Mouse (Mus musculus): ENCODE results near the gene Laptm4a. TPM values are rescaled to one million over a fixed set of nuclear protein-coding genes. Genes with fewer than 3 reads are reported as not detected.

Laptm4a gene
- total RNA-seq, 2 experiments from 2014 or later: 186 to 191 TPM

- no peak for DNase-seq
These were observed 25.7 kb downstream of the Laptm4a start for GRCm38 (mm10) chr12:8947163-8947562.

GRCm38 (mm10) chr12:8947714-8948464, 26.4 kb downstream of the Laptm4a start, which contains the start of gene Matn3:
Gene Matn3 (plus strand): TSS chr12:8947929.
- intact Hi-C loops (cut with DNase I): no loop called here
- peak; percentile 50 for DNase-seq

More at GRCm38 (mm10) chr12:8947163-8947562, 25.7 kb downstream of the Laptm4a start:
- intact Hi-C loops (cut with DNase I): no loop called here

- no peak for DNase-seq
- intact Hi-C loops (cut with DNase I): no loop called here
These were observed 31.7 kb downstream of the Laptm4a start for GRCm38 (mm10) chr12:8953136-8953535.

- intact Hi-C loops (cut with DNase I): no loop called here
- no peak for DNase-seq
These were observed 32.7 kb downstream of the Laptm4a start for GRCm38 (mm10) chr12:8954161-8954561.

GRCm38 (mm10) chr12:8961607-8962316, 40.3 kb downstream of the Laptm4a start:
- DNase-seq: no peak
- intact Hi-C loops (cut with DNase I): no loop called here

- intact Hi-C loops (cut with DNase I): no loop called here
- no peak for DNase-seq
These were observed 48.4 kb downstream of the Laptm4a start for GRCm38 (mm10) chr12:8969828-8970227.

GRCm38 (mm10) chr12:8973820-8974465, 52.5 kb downstream of the Laptm4a start, which contains the start of gene Wdr35:
Gene Wdr35 (plus strand): TSS chr12:8973892.
- intact Hi-C loops (cut with DNase I): no loop called here
- peak; percentile 94 for DNase-seq

- DNase-seq: no peak
- intact Hi-C loops (cut with DNase I): no loop called here
These were observed 53.6 kb downstream of the Laptm4a start for GRCm38 (mm10) chr12:8975076-8975475.

Other genes starting within 250 kb of the Laptm4a start
- gene Pum2, start 247.5 kb upstream of the Laptm4a start, total RNA-seq (2021): 100 to 1,000 TPM; 183 to 192 TPM
- 10 to 100 TPM; 16.9 to 20.6 TPM for gene Sdc1, start 150.3 kb upstream of the Laptm4a start, total RNA-seq (2021)
- under 1 TPM; 0.14 to 0.20 TPM for gene Matn3, start 26.3 kb downstream of the Laptm4a start, total RNA-seq (2021)
- gene Wdr35, start 52.2 kb downstream of the Laptm4a start, total RNA-seq (2021): 10 to 100 TPM; 35.1 to 39.3 TPM
- 1 to 10 TPM; 3.2 to 3.6 TPM for gene Ttc32, start 108.3 kb downstream of the Laptm4a start, total RNA-seq (2021)

All from left cerebral cortex, postnatal 4 days (tissue).